Mouse (Mus musculus) layer of hippocampus, adult 18-20 months (tissue): ENCODE measurements at regions not wholly inside any gene's neighbourhood (a gene's known extent, or its start where the extent isn't known, plus 50 kb on each side); places are given as distances from the start of the nearest gene placed in this dataset.
A peak's percentile ranks its signal among the peaks of the same experiment; 100 is the strongest.
"Not testable (repeated sequence)": the region's sequence is repeated elsewhere in the genome, so short reads cannot be mapped to it uniquely, and the experiment has no call there.

ENCODE experiments used
- DNase-seq, 2 experiments: peaks; one replicate each; pipeline ENCODE4 v3.0.0; 2022; ENCODE audit warnings: low spot score in 2 of 2

DNA sequence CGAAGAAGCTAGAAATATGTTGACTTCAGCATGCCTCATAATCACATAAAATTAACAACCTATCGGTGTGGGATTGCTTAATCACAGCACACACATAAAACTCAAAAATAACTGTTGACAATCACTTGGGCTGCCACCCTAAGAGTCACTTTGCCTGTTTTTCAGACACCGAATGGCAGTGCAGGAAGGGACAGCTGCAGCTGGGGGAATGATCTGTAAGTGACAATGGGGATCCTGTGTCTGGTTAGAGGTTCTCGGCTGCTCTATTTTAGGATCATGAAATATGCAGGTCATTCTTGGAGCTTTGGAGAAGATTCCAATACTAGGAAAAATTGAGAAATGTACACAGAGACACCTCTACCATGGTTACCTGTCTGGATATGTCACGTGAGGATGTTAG is 54.4 kb upstream of the Tcf12 start:
- no peak for DNase-seq

DNA sequence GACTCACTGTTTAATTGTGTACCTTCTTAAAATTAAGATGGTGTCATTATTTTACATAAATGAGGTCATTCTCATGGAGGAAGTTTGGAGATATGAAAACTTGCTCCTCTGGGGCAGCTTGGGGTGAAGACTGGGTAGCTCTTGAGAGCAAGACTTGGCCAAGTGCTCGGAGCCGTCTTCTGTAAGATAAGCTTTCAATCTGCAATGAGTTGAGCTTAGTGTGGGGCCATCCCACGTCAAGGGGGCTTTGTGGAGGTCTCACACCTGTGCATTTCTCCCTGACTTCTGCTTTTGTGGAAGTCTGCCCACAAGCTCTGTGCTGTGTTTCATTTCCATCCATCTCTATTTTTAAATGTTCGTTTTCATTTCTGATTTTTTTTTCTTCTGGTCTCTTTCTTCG is 54.9 kb upstream of the Tcf12 start:
- DNase-seq = no peak

DNA sequence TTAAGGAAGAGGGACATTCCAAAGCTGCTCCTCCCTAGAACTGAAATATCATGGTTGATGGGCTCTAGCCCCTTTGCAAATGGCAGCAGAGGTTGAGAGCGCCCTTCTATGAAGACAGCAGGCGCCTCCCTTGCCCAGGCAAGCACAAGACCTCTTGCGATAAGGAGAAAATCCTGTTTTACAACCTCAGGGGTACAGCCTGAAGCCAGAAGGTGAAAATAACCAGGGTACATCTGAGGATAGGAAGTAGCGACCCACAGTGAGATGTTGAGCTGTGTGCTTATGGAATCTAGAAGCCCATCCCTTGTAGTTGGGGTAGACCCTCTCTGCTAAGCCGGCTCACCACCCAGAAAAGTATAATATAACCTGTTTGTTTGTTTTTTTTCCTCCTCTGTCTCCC is 57.6 kb upstream of the Tcf12 start:
- DNase-seq = no peak

DNA sequence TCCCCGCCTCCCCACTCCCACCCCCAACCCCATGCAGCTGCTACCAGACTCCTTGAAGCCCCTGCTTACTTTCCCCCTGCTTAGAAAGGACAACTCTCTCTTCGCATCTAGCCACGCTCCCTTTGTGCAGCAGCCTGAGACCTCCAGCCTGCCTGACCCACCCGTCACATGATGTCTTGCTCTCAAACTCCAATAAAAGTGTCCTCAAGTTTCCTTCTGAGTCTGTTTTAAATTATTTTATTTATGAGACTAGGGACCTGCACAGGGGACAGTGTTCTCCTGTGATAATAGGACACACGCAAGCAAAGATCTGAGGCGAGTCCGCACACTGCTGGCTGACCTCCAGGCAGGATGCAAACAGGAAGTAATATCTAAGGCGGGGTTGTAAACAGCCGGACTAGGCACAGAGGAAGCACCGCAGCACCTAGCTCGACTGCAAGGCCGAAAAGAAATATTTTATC is 58.1 kb upstream of the Tcf12 start:
- DNase-seq = no peak

DNA sequence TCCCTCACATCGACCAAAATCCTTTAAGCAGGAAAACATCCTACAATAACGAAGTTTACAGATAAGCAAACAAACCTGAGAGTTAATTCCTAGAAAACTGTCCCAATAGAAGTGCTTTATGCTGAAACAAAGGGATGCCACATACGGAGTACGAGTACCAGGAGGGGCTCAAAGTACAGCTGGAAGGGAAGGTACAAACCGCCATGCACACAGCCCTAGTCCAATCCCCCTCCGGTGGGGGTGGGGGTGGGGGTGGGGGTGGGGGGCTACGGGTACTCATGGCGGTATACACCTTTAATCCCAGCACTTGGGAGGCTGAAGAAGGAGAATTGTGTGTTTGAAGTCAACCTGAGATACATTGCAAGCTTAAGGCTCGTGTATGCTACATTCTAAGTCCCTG is 58.6 kb upstream of the Tcf12 start:
- no peak for DNase-seq

DNA sequence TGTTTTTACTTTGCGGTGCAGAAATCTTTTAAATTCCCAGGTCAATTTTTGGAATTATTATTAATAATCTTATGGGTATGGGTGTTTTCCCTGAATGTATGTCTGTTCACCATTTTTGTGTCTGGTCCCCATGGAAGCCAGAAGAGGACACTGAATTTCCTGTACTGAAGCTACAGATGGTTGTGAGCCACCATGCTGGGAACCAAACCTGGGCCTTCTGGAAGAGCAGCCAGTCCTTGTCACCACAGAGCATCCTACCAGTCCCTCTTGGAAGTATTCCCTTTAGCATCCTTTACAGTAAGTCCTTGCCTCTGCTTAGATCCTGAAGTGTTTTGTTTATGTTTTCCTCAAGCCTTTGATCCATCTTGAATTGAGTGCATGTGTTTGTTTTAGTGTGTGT is 60.7 kb upstream of the Tcf12 start:
- DNase-seq = no peak

DNA sequence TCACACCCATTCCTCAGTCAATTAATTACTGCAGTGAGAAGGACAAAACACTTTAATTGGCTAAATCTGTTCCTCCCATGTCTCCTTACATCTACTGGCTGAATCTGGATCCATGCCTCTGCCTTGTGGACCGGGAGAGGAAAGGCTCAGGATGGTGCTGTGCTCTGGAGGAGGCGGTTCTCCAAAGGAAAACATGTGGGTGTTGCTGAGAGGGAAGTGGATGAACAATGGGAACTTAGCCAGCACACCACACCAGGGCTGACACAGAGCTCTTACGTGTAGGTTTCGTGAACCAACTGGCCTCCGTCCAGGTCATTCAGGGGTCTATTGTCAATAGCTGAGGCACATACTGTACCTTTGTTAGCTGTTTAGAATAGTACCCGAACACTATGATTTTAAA is 69.3 kb upstream of the Tcf12 start:
- DNase-seq = no peak

DNA sequence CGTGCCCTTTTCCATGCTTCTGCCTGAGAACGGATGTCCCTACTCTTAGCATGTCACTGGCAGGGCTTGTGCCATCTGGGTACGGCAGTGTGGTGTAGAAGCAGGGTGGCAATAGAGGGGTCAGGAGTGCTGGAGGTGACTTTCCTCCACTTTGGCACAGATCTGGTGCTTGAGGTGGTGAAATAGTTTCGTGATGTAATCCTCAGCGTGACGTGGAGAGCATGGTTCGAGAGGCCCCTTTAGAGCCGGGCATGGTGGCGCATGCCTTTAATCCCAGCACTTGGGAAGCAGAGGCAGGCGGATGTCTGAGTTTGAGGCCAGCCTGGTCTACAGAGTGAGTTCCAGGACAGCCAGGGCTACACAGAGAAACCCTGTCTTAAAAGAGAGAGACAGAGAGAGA is 71.7 kb upstream of the Tcf12 start:
- no peak for DNase-seq

DNA sequence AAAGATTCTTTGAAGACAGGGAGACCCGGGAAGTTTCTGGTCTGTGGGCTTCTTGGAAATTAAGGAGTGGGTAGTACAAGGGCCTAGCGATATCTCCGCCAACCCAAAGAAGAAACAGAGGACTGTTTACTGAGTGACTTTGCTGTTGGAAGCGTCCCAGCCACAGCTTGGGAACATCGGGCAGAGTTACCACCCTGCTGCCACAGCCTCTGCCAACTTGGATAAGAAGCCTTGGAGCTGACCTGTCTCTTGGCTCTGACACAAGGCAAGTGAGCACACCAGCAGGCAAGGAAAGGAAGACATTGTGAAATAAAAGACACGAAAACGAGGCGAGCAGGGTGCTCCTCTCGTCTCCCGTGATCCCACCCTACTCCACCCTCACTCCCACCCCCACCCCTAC is 72.3 kb upstream of the Tcf12 start:
- DNase-seq = peak in 1 of 2 experiments; percentile 34

DNA sequence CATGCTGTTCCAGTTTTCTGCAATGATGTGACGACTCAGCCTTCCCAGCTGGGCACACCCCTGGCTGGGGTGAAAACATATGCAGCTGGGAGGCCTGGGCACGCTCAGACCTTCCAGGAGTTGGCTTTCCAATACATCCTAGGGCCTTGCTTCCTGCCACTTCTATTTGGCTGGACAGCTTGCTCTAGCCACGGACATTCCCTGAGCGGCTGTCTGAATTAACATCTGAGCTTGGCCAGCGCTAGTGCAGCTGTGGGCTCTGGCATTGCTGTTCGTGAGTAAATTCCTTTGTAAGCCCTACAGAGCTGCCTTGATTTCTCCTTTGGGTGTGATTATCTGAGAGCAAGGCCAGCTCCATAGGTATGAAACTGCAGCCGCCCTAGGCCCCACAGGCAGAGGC is 78.2 kb upstream of the Tcf12 start:
- DNase-seq = no peak

DNA sequence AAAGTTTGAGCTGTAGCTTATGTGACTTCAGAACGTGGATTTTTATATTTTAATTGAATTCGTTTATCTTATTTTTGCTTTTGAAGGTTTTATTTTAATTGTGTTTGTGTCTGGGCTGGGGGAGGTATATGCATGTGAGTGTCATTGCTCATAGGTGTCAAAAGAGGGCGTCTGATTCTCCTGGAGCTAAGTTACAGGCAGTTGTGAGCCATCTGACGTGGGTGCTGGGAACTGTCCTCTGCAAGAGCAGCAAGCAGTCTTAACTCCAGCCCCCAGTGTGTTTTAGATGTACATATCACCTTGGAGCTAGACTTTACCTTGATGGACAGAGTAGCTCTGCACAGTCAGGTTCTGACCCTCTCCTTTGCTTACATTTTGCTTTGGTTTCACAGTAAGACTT is 79.0 kb upstream of the Tcf12 start:
- no peak for DNase-seq

DNA sequence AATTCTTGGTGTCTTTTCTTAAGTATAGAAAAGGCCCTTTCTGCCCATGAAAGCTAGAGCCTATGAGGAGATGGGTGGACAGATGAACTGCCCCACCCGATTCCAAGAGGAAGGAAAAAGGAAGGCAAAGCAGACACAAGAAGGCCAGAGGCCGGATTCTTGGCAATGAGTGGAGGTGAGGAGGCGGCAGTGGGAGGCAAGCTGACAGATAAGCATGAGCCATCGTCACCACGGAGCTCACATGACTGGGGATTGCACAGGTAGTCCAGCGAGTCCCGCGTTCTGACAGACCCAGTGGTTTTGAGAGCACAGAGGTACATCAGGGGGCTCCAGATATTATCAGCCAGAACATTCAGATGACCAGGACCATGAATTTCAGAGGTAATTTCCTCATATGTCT is 79.4 kb upstream of the Tcf12 start:
- DNase-seq = no peak

DNA sequence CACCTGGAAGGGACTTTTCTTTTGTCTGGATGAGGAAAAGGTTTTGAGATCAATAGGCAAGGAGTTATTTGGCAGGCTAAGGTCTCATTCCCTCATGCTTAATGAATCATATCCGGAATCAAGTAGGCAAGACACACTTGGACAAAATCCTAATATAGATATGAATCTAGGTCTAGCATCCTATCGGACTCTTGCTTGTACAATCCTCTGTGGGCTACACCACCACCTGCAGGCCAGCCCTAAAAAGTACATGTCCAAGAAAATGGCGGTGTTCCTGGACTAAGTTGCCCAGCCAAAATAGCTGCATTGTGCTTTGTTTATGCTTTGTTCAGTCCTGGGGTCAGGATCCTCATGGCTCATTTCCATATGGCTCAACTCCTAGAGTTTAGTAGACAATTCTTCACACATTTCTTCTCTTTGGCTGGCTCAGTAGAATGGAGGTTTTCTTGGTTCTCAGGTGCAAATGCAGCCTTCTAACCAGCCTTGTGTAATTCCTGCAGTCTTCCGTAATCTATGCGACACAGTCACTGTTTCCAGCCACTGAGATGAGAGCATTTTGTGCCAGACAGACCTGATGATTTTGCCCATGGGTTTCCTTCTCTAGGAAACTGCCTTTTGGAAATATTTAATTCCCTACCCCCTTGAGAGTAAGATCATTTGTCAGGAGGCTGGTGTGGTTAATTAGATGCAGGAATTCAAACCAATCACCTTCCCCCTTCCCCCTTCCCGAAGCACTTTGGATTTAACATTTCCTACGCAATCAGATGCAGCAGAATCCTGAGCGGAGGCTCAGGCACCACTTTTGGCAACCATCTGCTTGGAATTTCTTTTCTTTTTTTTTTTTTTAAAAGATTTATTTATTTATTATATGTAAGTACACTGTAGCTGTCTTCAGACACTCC is 80.6 kb upstream of the Tcf12 start:
- peak in 1 of 2 experiments; percentile 70 for DNase-seq

DNA sequence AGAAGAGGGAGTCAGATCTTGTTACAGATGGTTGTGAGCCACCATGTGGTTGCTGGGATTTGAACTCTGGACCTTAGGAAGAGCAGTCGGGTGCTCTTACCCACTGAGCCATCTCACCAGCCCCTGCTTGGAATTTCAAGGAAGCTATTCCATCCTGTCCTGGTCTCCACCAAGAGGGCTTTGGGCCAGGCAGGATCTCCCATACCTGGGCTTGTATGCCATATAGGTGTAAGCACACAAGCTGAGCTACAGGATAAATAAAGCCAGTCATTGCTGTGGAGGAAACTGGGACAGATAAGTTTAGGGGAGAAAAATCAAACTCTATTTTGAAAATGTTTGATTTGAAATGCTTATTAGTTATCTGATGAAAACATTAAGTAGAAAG is 81.3 kb upstream of the Tcf12 start:
- DNase-seq = not testable (repeated sequence)

DNA sequence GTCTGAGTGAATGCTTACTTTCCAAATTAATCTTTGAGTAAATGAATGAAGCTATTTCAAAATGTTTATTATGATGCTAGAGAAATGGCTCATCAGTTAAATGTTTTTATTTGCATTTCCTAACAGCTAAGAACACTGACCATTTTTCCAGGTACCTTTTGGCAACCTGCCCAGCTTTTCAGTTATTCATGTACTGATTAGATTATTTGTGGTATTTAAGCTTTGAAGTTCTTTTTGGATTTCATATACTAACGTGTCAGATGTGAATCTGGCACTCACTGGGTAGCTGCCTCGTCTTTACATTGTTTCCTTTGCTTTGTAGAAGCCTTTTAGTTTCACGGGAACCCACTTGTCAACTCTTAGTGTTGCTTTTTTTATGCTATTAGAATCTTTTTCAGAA is 79.3 kb upstream of the Zfp280d start:
- no peak for DNase-seq

DNA sequence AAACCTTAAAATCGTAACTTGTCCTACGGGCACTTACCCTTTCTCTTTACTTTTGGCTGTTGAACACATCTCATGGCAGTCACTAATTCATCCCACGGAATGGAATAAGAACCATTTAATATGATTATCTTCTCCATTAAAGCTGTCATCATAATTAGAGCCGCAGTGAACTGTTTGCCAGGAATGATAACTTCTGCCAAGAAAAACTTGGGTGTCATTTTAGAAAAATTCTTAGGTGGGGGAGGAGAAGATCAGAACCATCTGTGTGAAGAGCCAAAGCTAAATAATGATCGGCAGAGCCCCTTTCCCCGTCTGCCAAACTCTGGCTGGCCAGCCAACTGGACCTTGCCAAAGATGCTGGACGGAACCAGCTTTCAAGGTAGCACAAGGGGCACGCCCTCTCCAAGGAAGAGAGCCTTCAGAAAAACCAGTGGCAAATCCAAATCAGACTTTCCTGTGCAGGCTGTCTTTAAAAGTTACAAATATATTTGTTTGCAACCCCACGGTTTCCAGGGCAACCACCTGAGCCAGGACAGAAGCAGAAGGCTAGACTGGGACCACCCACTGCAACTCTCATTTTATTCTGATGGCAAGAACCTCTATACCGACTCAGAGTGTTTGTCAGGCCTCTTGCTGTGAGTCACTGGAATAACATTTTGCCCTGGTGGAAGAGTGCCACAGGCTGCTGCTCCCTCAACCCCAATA is 77.9 kb upstream of the Zfp280d start:
- DNase-seq = peak; percentile 42 to 81

DNA sequence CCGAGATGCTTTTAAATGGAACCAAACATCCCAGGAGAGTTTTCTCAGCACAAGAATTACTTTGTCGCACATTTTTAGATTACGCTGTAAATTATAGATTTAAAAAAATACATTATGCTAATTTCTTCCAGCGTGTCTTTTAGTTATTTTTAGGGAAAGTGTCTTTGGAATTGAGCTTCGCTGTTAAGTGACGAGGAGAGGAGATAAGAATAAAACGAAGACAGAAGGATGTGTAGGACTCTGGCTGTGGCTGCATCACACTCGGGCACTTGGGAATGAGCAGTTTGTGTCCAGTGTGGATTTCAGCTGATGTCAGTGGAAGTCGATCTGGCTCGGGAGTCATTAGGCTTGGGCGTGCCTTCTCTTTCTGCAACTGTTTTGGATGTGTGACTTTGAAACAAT is 77.3 kb upstream of the Zfp280d start:
- DNase-seq = no peak

DNA sequence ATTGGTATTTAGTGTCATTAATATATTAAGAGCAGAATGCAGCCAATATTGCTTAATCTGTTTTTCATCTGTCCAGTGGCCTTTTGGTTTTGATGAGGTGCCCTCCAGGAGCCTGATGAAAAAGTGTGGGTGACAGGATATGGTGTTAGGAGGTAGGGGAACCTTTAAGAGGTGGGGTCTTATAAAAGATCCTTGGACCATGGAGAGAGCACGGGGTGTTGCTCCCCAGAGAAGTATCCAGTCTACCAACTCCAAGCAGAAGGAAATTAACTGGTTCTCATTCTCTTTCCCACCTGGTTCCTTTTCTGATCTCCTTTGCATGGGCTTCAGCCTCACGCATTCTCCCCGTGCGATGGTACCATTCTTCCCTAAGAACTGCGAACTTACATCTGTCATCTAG is 75.7 kb upstream of the Zfp280d start:
- DNase-seq = no peak

DNA sequence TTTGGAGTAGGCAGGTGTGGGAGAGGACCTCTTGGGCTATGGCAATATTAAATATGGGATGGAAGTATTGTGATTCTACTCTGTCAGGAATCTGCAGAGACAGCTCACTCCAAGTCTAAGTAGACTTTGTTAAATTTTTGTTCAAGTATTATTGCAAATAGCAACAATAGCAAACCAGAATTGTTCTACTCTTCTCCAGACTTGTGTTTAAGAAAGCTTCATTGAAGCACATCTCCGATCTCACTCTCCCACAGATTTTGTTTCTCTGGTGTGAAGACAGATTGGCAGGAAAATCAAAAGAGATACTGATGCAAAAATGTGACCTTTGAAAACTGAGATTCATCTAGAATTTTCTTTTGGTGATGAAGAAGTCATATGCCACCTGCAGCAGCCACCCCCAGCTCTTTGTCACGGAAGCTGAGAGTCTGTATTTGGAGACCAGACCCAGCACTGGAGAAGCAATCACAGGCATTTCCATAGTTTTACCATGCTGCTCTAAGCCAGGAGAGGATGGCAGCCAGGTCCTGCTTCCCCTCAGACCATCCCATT is 70.2 kb upstream of the Zfp280d start:
- DNase-seq = no peak

DNA sequence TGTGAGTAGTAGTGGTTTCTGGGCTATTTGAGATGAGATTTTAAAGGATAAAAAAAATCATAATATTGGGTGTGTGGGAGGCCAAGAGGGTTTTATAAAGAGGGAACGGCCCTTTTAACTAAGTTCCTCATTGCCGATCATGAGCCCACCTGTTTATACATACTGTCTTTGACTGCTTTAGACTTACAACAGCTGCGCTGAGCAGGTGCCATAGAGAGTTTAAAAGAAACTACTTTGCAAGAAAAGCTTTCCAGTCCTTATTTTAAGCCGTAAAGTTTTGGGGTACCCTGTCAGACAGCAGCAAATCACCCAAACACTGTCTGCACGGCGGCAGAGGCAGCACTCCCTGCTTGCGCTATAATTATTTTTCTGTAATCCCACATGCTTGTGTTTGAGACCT is 68.8 kb upstream of the Zfp280d start:
- DNase-seq = no peak

DNA sequence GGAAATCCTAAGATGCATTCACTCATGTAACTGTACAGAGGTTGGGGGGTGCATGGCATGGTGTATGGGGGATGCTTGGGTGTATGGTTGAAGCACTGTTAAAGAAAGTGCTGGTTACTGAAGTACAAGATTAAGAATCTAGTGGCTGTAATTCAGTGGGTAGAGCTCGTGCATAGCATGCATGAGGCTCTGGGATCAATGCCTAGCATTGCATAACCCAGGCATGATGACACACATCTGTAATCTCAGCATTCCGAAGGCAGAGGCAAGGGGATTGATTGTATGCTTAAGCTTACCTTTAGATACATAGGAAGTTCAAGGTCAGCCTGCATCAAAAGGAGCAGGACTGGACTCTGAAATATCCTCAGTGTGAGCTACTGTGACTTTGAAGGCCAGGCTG is 67.7 kb upstream of the Zfp280d start:
- no peak for DNase-seq

DNA sequence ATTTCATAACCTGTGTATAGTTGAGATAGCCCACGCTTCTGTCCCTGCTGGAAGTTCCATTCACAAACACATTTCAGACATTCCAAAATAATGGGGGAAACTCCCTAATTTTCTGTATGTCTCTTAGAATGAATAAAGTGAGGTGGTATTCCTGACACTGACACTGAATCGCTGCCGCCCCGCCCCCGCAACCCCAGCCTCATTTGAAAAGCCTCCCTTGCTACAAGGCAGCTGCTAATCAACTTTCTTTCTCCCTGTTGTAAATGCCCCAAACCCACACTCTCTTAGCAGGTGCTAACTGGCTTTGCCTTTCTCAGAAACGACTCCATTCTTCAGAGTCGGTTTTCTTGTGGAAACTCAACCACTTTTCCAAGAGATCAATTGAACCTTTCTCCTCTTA is 66.4 kb upstream of the Zfp280d start:
- DNase-seq = no peak
